17 mouse cellular contexts compared by ENCODE assay signal in genomic region chr4:100446897-100447296, GRCm38 (mm10). TPM values are rescaled to one million over a fixed set of nuclear protein-coding genes. Genes with fewer than 3 reads are reported as not detected.
"Had no signal": no experiment of that assay in that cellular context is flagged by ENCODE, and none has a peak within 500 bp of the region (broad histone marks: within the 10 kb centered on the region; RNA-seq: fewer than 3 reads in every experiment).

No protein-coding gene starts in this region.

- H3K27me3 ChIP-seq: limb, embryonic 15.5 days; liver, embryonic 12.5 days; midbrain, embryonic 13.5 days had no signal

- H3K4me3 ChIP-seq: limb, embryonic 15.5 days; liver, embryonic 12.5 days; midbrain, embryonic 13.5 days had no signal

- H3K36me3 ChIP-seq: liver, embryonic 12.5 days; midbrain, embryonic 13.5 days had no signal

- DNase-seq: kidney, adult 9 months; left cerebral cortex, postnatal 4 days; lung, embryonic 14.5 days; right cerebral cortex, adult 18-20 months; right cerebral cortex, postnatal 25 days; thymus, postnatal 4 days had no signal

- H3K4me2 ChIP-seq: limb, embryonic 15.5 days; liver, embryonic 12.5 days; lung, embryonic 14.5 days; midbrain, embryonic 13.5 days had no signal

- H3K9me3 ChIP-seq: limb, embryonic 15.5 days; liver, embryonic 12.5 days; midbrain, embryonic 13.5 days had no signal

- ATAC-seq: intestine, embryonic 16.5 days; liver, embryonic 12.5 days; midbrain, embryonic 13.5 days had no signal

- H3K9ac ChIP-seq: limb, embryonic 15.5 days; liver, embryonic 12.5 days; lung, embryonic 14.5 days; midbrain, embryonic 13.5 days had no signal

- H3K4me1 ChIP-seq: limb, embryonic 15.5 days; liver, embryonic 12.5 days; midbrain, embryonic 13.5 days had no signal

- H3K27ac ChIP-seq: limb, embryonic 15.5 days; liver, embryonic 12.5 days; midbrain, embryonic 13.5 days had no signal

RNA-seq across cellular contexts. Expression of gene Ube2u, which starts 31.8 kb away (rescaled TPM):
- total RNA-seq: layer of hippocampus, adult 8-10 months; layer of hippocampus, postnatal 14 days; left cerebral cortex, adult 18-20 months; left cerebral cortex, postnatal 10 days; left cerebral cortex, postnatal 4 days had no signal
- polyA plus RNA-seq: intestine, embryonic 16.5 days; large intestine, adult 2 months; midbrain, postnatal 0 days; small intestine, adult 2 months had no signal
